Mouse (Mus musculus): ENCODE results near the gene Ing3. TPM values are rescaled to one million over a fixed set of nuclear protein-coding genes. Genes with fewer than 3 reads are reported as not detected.
A peak's percentile ranks its signal among the peaks of the same experiment; 100 is the strongest.

Ing3 gene
- polyA plus RNA-seq, 1 experiment: 20.2 TPM

DNA sequence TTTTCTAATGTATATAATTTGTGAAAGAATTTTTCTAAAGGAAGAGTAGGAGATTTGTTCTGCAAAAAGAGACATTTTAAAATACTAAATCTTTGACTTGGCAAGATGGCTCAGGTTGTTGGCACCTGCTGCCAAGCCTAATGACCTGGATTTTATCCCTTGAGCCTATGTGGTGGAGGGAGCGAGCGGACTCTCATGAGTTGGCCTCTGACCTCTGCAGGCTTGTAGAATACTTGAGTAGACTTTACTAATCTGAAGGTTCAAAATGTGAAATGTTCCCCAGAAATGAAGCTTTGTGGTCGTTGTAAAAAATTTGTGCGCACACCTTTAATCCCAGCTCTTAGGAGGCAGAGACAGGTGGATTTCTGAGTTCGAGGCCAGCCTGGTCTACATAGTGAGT, 10.5 kb downstream of the Ing3 start:
- Histone ChIP-seq H3K4me1 (ENCODE audit: control insufficient read depth, insufficient read depth, low read length) (no peaks in the 10 kb centered on the region), H3K27ac (ENCODE audit: insufficient read depth, low read length) (no peak overlapping the region), H3K4me3 (ENCODE audit: insufficient read depth, low read length) (no peak overlapping the region)
- TF ChIP-seq POLR2A (IDR thresholded peaks at IDR 0.05; ENCODE audit: low read depth, low read length): no peak
- no peak for TF ChIP-seq CTCF (IDR thresholded peaks at IDR 0.05; ENCODE audit: borderline replicate concordance, insufficient read depth, low read length)

DNA sequence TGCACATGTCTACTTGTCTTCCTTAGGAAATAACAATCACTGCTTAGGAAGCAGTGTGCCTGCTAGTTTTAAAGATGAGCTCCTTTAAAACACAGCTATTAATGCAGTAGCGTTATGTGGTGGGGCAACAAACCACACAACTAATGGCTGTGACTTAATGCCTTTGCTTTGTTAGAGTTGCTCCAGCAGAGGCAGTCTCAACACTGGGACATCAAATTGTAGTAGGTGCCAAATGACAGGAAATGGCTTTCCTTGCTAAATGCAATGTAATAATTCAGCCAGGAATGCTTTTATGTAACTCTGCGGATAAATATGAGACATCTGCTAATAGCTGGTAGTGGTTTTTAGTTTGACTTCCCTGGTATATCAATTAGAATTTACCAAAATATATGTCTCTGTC, 28.2 kb downstream of the Ing3 start:
- no peak overlapping the region for H3K27ac ChIP-seq (ENCODE audit: insufficient read depth, low read length)
- H3K4me3 ChIP-seq (ENCODE audit: insufficient read depth, low read length): no peak overlapping the region
- TF ChIP-seq POLR2A (IDR thresholded peaks at IDR 0.05; ENCODE audit: low read depth, low read length): no peak
- no peak for TF ChIP-seq CTCF (IDR thresholded peaks at IDR 0.05; ENCODE audit: borderline replicate concordance, insufficient read depth, low read length)
- H3K4me1 ChIP-seq (ENCODE audit: control insufficient read depth, insufficient read depth, low read length): no peaks in the 10 kb centered on the region

DNA sequence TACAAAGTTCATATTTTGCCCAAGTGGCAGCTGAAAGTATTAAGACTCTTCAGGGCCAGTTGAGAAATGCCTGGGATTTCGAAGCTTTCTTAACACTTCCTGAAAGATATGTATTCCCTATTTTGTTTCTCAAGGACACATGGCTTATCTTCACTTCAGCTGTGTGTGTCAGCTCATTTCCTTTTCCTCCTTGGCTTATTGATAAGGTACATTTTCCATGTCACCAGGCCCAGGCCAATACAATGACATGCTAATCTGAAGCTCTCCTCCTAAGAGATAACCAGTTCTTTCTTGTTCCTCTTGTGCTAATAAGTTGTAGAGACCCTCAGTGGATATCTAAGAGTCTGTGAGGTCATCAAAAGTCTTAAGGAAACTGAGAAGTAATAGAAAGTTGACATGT, 31.7 kb downstream of the Ing3 start:
- Histone ChIP-seq H3K4me1 (ENCODE audit: control insufficient read depth, insufficient read depth, low read length) (peaks cover 2% of the 10 kb centered on the region; the same call in 1 of the 2 replicates), H3K27ac (ENCODE audit: insufficient read depth, low read length) (no peak overlapping the region), H3K4me3 (ENCODE audit: insufficient read depth, low read length) (no peak overlapping the region)
- TF ChIP-seq CTCF (IDR thresholded peaks at IDR 0.05; ENCODE audit: borderline replicate concordance, insufficient read depth, low read length): no peak
- TF ChIP-seq POLR2A (IDR thresholded peaks at IDR 0.05; ENCODE audit: low read depth, low read length): no peak

DNA sequence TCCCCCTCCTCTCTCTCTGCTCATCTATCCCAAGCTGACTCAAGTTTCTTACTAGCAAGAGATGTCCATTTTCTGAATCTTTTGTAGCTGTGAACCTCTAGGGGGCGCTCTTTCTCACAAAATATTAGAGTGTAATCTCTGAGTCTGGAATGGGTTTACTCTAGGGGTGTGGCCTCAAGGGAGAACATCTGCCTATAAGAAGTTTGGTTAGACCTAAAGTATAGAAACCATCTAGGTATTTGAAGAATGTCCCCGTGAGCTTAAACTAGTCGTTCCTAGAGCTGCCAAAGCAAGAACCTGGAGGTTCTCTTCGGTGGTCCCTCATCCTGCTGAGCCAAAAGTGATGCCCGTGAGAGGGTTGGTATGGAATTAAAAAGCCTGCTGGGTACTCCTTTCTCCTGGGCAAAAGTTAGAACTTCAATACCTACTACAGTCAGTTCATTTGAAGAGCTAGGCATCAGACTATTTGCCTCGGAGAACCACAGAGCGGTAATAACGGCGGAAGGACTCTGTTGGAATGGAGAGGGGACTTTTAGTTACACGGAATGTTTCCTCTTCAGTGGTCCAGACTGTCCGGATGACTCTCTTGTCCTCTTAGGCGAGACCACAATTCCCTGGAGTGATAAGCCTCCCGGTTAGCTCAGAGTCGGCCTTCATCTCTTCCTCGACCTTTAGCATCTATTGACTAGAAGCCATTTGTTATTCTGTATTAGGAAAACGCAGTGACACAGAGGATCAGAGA, 35.8 kb downstream of the Ing3 start:
- TF ChIP-seq POLR2A (IDR thresholded peaks at IDR 0.05; ENCODE audit: low read depth, low read length) (no peak), CTCF (IDR thresholded peaks at IDR 0.05; ENCODE audit: borderline replicate concordance, insufficient read depth, low read length) (no peak)
- H3K4me3 ChIP-seq (ENCODE audit: insufficient read depth, low read length): peak overlapping the region; percentile 50
- H3K4me1 ChIP-seq (ENCODE audit: control insufficient read depth, insufficient read depth, low read length): peaks cover 8% of the 10 kb centered on the region
- peak overlapping the region; percentile 85 for H3K27ac ChIP-seq (ENCODE audit: insufficient read depth, low read length)

DNA sequence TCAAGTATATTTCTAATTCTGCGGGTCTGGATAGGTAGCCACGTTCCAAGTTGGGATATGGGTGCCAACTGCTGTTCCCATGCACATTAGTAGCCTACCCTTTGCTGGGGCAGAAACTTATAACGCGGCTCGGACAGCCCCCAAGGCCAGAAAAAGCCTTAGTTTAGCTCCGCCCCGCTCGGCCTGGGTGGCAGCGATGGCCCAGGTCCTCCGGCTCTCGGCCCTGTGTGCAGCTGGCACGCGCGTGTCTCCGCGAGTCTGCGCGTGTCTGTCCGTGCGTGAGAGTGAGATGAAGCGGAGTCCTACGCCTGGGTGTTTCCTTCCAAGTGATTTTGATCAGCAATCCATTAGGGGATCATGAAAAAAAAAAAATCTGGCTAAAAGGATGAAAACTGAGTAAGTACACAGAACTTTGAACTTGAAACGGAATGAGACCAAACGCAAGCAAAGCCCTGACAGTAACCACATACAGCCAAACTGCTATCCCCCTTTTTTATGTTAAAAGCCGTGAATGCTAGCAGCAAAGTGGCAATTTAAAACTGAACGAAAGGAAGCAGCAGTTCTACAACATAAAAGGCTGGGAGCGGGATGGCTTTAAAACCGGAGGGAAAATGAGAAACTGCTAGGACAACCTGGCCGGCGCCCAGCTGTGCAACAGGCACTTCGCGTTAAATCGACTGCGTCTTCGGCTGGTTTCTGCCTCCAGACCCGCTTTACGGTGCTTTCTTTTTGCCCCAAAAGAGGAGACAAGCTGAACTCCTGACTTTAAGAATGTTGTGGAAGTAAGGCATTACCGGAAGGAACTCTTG, 36.6 kb downstream of the Ing3 start, which contains the start of gene Cped1:
Gene Cped1, plus strand, starts transcription at position 185 of the 809 bp plus-strand sequence.
- TF ChIP-seq CTCF (IDR thresholded peaks at IDR 0.05; ENCODE audit: borderline replicate concordance, insufficient read depth, low read length): no peak
- TF ChIP-seq POLR2A (IDR thresholded peaks at IDR 0.05; ENCODE audit: low read depth, low read length): peak; percentile 86
- Histone ChIP-seq H3K27ac (ENCODE audit: insufficient read depth, low read length) (peak within 1 kb of the TSS; percentile 85), H3K4me3 (ENCODE audit: insufficient read depth, low read length) (peak within 1 kb of the TSS; percentile 50)

DNA sequence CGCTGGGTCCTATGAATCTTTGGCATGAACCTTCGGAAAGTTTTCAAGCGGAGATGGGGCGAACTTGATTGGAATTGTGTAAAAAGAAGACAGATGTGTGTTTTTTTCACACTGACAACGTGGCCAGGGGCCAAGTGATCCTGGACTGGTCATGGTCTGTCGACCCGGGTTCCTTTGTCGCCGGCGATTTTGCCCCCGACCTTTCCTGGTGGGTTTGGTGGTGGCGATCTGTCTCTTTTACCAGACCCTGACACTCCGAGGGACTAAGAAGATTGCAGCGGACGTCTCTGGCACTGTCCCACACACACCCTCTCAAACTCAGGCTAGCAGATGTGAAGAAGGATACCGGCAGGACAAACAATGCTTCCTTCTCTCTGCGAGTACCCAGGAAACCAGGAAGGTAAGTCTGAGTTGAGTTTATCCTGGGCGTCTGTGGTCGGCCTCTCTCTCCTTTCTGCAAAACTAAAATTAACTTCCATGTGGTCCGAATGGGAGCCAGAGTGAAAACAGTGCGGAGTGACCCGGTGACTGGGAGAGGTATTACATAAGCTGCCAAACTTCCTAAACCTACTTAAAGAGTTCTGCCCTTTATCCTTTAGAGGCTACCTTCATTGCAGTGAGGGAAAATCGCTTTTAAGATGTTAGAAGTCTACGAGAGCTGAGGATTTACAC, 37.4 kb downstream of the Ing3 start:
- Histone ChIP-seq H3K4me3 (ENCODE audit: insufficient read depth, low read length) (peak overlapping the region; percentile 50), H3K4me1 (ENCODE audit: control insufficient read depth, insufficient read depth, low read length) (peaks cover 12% of the 10 kb centered on the region), H3K27ac (ENCODE audit: insufficient read depth, low read length) (peak overlapping the region; percentile 85)
- no peak; the same call in 1 of the 2 replicates for TF ChIP-seq POLR2A (IDR thresholded peaks at IDR 0.05; ENCODE audit: low read depth, low read length)
- TF ChIP-seq CTCF (IDR thresholded peaks at IDR 0.05; ENCODE audit: borderline replicate concordance, insufficient read depth, low read length): no peak

More for the DNA sequence above, 36.6 kb downstream of the Ing3 start, which contains the start of gene Cped1:
- peaks cover 10% of the 10 kb centered on the region for H3K4me1 ChIP-seq (ENCODE audit: control insufficient read depth, insufficient read depth, low read length)

DNA sequence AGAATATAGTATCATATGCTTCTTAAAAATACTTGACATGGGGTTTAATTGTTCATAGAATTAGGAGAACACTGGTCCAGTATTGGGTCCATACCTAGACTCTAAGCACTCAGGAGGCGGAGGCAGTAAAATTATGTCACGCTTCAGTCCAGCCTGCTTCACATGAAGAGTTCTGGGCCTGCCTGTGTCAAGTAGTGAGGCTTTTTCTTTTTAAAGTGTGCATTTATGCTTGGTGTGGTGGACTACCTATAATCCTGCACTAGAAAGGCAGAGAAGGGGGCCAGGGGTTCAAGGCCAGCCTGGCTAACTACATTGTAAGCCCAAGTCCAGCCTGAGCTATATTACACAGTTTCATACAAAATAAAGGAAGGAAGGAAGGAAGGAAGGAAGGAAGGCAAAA, 38.2 kb downstream of the Ing3 start:
- TF ChIP-seq POLR2A (IDR thresholded peaks at IDR 0.05; ENCODE audit: low read depth, low read length) (no peak), CTCF (IDR thresholded peaks at IDR 0.05; ENCODE audit: borderline replicate concordance, insufficient read depth, low read length) (no peak)
- Histone ChIP-seq H3K27ac (ENCODE audit: insufficient read depth, low read length) (peak overlapping the region; percentile 55; the same call in 1 of the 2 replicates), H3K4me3 (ENCODE audit: insufficient read depth, low read length) (peak overlapping the region; percentile 35), H3K4me1 (ENCODE audit: control insufficient read depth, insufficient read depth, low read length) (peaks cover 12% of the 10 kb centered on the region)

DNA sequence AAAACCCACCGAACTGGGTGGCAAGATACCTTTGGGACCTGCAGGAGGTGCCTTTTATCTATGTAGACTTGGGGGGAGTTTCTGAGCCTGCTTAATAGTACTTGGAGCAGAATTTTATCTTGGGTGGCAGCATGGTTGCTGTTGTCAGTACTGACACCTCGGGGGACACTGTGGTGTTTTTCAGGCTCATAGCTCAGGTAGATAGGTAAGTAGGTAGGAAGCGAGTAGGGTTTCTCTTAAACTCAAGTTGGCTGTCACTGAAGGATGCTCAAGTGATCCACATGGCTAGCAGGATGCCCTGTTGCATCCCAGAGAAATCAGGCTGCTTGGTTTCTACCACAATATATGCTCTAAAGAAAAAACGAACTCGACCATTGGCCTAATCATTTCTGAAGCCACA, 38.9 kb downstream of the Ing3 start:
- Histone ChIP-seq H3K4me1 (ENCODE audit: control insufficient read depth, insufficient read depth, low read length) (peaks cover 12% of the 10 kb centered on the region), H3K4me3 (ENCODE audit: insufficient read depth, low read length) (peak overlapping the region; percentile 22; the same call in 1 of the 2 replicates), H3K27ac (ENCODE audit: insufficient read depth, low read length) (peak overlapping the region; percentile 98)
- TF ChIP-seq POLR2A (IDR thresholded peaks at IDR 0.05; ENCODE audit: low read depth, low read length) (no peak), CTCF (IDR thresholded peaks at IDR 0.05; ENCODE audit: borderline replicate concordance, insufficient read depth, low read length) (no peak)

DNA sequence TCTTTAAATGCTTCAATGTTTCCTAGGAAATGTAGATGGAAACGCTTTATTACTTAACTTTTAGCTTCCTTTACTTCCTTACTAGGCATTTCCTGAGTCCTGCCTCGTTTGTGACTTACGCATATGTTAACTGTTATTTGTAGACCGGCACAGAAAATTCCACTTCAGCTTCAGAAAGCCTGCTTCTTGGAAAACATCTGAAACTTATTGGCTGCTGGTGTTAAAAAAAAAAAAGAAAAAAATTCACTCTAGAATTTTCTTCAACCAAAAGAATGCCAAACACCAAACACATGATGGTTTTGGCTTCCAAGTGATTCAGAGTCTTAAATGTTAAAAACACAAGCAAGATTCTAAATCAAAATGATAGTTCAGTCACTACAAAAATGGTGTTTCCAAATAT, 39.7 kb downstream of the Ing3 start:
- H3K4me3 ChIP-seq (ENCODE audit: insufficient read depth, low read length): no peak overlapping the region
- peaks cover 12% of the 10 kb centered on the region for H3K4me1 ChIP-seq (ENCODE audit: control insufficient read depth, insufficient read depth, low read length)
- H3K27ac ChIP-seq (ENCODE audit: insufficient read depth, low read length): peak overlapping the region; percentile 98
- TF ChIP-seq CTCF (IDR thresholded peaks at IDR 0.05; ENCODE audit: borderline replicate concordance, insufficient read depth, low read length) (no peak), POLR2A (IDR thresholded peaks at IDR 0.05; ENCODE audit: low read depth, low read length) (no peak)
